Mouse (Mus musculus) olfactory bulb, adult 2 months (tissue): ENCODE results near the gene Rangap1. TPM values are rescaled to one million over a fixed set of nuclear protein-coding genes. Genes with fewer than 3 reads are reported as not detected.

Experiments
- H3K27ac ChIP-seq: fragments of 200-500 bp; 2 replicates; pipeline ENCODE4 v1.5.1; 2012; ENCODE audit warnings: low read depth, low read length; ENCODE audit not compliant: insufficient read depth
- H3K4me1 ChIP-seq: fragments of 200-500 bp; 2 replicates; pipeline ENCODE4 v1.6.1; 2012; ENCODE audit warnings: low read length; ENCODE audit not compliant: control insufficient read depth, insufficient read depth
- H3K4me3 ChIP-seq: fragments of 200-500 bp; 2 replicates; pipeline ENCODE4 v1.5.1; 2012; ENCODE audit warnings: mild to moderate bottlenecking, low read depth, low read length, moderate library complexity; ENCODE audit not compliant: insufficient read depth
- CTCF ChIP-seq: fragments of 200-500 bp; IDR thresholded peaks from 2 replicates; pipeline ENCODE4 v1.5.1; 2012; ENCODE audit warnings: low read depth, mild to moderate bottlenecking, low read length, moderate library complexity; ENCODE audit not compliant: insufficient read depth
- POLR2A ChIP-seq: fragments of 200-500 bp; IDR thresholded peaks from 2 replicates; pipeline ENCODE4 v1.6.1; 2012; ENCODE audit warnings: mild to moderate bottlenecking, low read depth, low read length, moderate library complexity; ENCODE audit not compliant: insufficient read depth
- WGBS: fragments of 180-500 bp; shearing (Covaris S2); methylation state at CpG from one replicate; pipeline ENCODE4 v1.1.7; 2018; 5-methylcytosine and 5-hydroxymethylcytosine counted together
- polyA plus RNA-seq: library from polyadenylated mRNA; stranded (reverse); fragments of >200 nt; gene quantifications from 2 replicates; pipeline ENCODE4 v1.2.4, GENCODE M21; 2012; ENCODE audit warnings: low replicate concordance; ENCODE audit not compliant: missing spikeins, insufficient read depth, insufficient read length

Gene Rangap1
- polyA plus RNA-seq: not detected in 2 replicates

- WGBS: under 1% methylated on average over 65 of the region's 65 CpGs
- H3K4me1 ChIP-seq: peaks cover 6% of the 10 kb centered on the region
- peak within 1 kb of the TSS; percentile 73 for H3K4me3 ChIP-seq
- H3K27ac ChIP-seq: peak within 1 kb of the TSS; percentile 79
- TF ChIP-seq POLR2A: no peak; the same call in 1 of the 2 replicates
- no peak for TF ChIP-seq CTCF
Measured at GRCm38 (mm10) chr15:81744992-81745600, at the start of gene Rangap1, which contains the start of gene Zc3h7b. Rangap1 (minus strand) TSS chr15:81745530. Zc3h7b (plus strand) TSS chr15:81745057.

GRCm38 (mm10) chr15:81792444-81792843 lies 47.1 kb upstream of the Rangap1 start:
- no peak for TF ChIP-seq POLR2A
- no peak for TF ChIP-seq CTCF
- 92% methylated on average over 9 of the region's 9 CpGs for WGBS
- Histone ChIP-seq H3K4me3 (no peak overlapping the region), H3K27ac (no peak overlapping the region), H3K4me1 (peaks cover 2% of the 10 kb centered on the region; the same call in 1 of the 2 replicates)

- H3K27ac ChIP-seq: no peak overlapping the region
- TF ChIP-seq CTCF: no peak
- TF ChIP-seq POLR2A: no peak
- no peak overlapping the region for H3K4me3 ChIP-seq
- 95% methylated on average over 13 of the region's 13 CpGs for WGBS
- no peaks in the 10 kb centered on the region for H3K4me1 ChIP-seq
Measured at GRCm38 (mm10) chr15:81787525-81787924, 42.2 kb upstream of the Rangap1 start.

- WGBS: 97% methylated on average over 8 of the region's 8 CpGs
- Histone ChIP-seq H3K4me1 (no peaks in the 10 kb centered on the region), H3K27ac (no peak overlapping the region), H3K4me3 (no peak overlapping the region)
- TF ChIP-seq POLR2A: no peak
- TF ChIP-seq CTCF: no peak
Measured at GRCm38 (mm10) chr15:81785701-81786100, 40.4 kb upstream of the Rangap1 start.

- no peak overlapping the region for H3K4me3 ChIP-seq
- H3K4me1 ChIP-seq: no peaks in the 10 kb centered on the region
- TF ChIP-seq POLR2A (no peak), CTCF (no peak)
- no peak overlapping the region for H3K27ac ChIP-seq
- WGBS: 59% methylated on average over 5 of the region's 5 CpGs
Measured at GRCm38 (mm10) chr15:81784762-81785161, 39.4 kb upstream of the Rangap1 start.

GRCm38 (mm10) chr15:81781816-81782215 lies 36.5 kb upstream of the Rangap1 start:
- no peaks in the 10 kb centered on the region for H3K4me1 ChIP-seq
- H3K27ac ChIP-seq: no peak overlapping the region
- no peak for TF ChIP-seq CTCF
- no peak for TF ChIP-seq POLR2A
- WGBS: 81% methylated on average over 7 of the region's 7 CpGs
- no peak overlapping the region for H3K4me3 ChIP-seq

GRCm38 (mm10) chr15:81776631-81777422 lies 31.5 kb upstream of the Rangap1 start:
- no peak overlapping the region for H3K27ac ChIP-seq
- no peaks in the 10 kb centered on the region for H3K4me1 ChIP-seq
- H3K4me3 ChIP-seq: no peak overlapping the region
- 87% methylated on average over 11 of the region's 11 CpGs for WGBS
- no peak for TF ChIP-seq POLR2A
- no peak for TF ChIP-seq CTCF

- H3K27ac ChIP-seq: no peak overlapping the region
- WGBS: 89% methylated on average over 15 of the region's 15 CpGs
- H3K4me1 ChIP-seq: no peaks in the 10 kb centered on the region
- TF ChIP-seq CTCF (no peak), POLR2A (no peak)
- H3K4me3 ChIP-seq: no peak overlapping the region
Measured at GRCm38 (mm10) chr15:81774505-81775171, 29.3 kb upstream of the Rangap1 start.
